Mouse (Mus musculus) stomach, embryonic 16.5 days (tissue): Measurements from ENCODE around the gene Vwa2. TPM values are rescaled to one million over a fixed set of nuclear protein-coding genes. Genes with fewer than 3 reads are reported as not detected.

Source experiments
- ATAC-seq: fragments of 200-750 bp; cut with Nextera tagmentation; 2 replicates; pipeline ENCODE4 v1.8.0; 2017; ENCODE audit warnings: moderate number of reproducible peaks, moderate TSS enrichment; ENCODE audit not compliant: insufficient read depth, low FRiP score
- H3K27ac ChIP-seq: fragments of 300-500 bp; sonication (generic); 2 replicates; pipeline ENCODE4 v1.5.1; 2014; ENCODE audit warnings: low read length
- H3K27me3 ChIP-seq: fragments of 300-500 bp; sonication (generic); 2 replicates; pipeline ENCODE4 v1.6.1; 2014; ENCODE audit warnings: low read length, control low read depth, mixed read lengths; ENCODE audit not compliant: control insufficient read depth, insufficient read depth
- H3K36me3 ChIP-seq: fragments of 300-500 bp; sonication (generic); 2 replicates; pipeline ENCODE4 v1.6.1; 2014; ENCODE audit warnings: low read length; ENCODE audit not compliant: control insufficient read depth, insufficient read depth
- H3K4me1 ChIP-seq: fragments of 300-500 bp; sonication (generic); 2 replicates; pipeline ENCODE4 v1.6.1; 2014; ENCODE audit warnings: low read length, control low read depth, mixed read lengths; ENCODE audit not compliant: control insufficient read depth, insufficient read depth
- H3K4me2 ChIP-seq: fragments of 300-500 bp; sonication (generic); 2 replicates; pipeline ENCODE4 v1.6.1; 2014; ENCODE audit warnings: low read depth, low read length, mixed read lengths
- H3K4me3 ChIP-seq: fragments of 300-500 bp; sonication (generic); replicated peaks from 2 replicates; pipeline ENCODE4 v1.5.1; 2014; ENCODE audit warnings: mild to moderate bottlenecking, low read length
- H3K9ac ChIP-seq: fragments of 300-500 bp; sonication (generic); 2 replicates; pipeline ENCODE4 v1.6.1; 2014; ENCODE audit warnings: low read length
- H3K9me3 ChIP-seq: fragments of 300-500 bp; sonication (generic); replicated peaks from 2 replicates; pipeline ENCODE4 v1.6.1; 2016; ENCODE audit warnings: low read length, control low read depth; ENCODE audit not compliant: control insufficient read depth
- WGBS: fragments of 180-500 bp; shearing (Covaris S2); extraction: QIAGEN DNeasy Blood & Tissue Kit; methylation state at CpG from one replicate; pipeline ENCODE4 v1.1.7; 2014; 5-methylcytosine and 5-hydroxymethylcytosine counted together
- polyA plus RNA-seq: library from polyadenylated mRNA; unstranded; fragments of >200 nt; fragmentation: Nextera tagmentation; extraction: Ambion mirVana; gene quantifications from 2 replicates; pipeline ENCODE4 v1.2.1, GENCODE M21; 2015

Vwa2 gene
- polyA plus RNA-seq, 1 experiment from 2014 or later = 2.9 TPM

DNA sequence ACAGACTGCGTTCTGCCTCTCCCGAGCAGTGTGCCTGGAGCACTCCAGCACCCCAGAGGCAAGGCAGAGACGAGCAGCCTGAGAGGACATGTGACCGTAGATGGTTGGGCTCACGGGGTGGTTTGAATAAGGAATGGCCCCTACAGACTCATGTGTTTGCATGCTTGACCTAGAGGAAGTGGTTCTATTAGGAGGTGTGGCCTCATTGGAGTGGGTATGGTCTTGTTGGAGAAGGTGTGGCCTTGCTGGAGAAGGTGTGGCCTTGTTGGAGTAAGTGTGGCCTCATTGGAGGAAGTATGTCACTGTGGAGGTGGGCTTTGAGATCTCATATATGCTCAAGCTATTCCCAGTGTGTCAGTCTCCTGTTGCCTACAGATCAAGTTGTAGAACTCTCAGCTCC lies 63.9 kb downstream of the Vwa2 start:
- Histone ChIP-seq H3K27me3 (no peaks in the 10 kb centered on the region), H3K36me3 (no peaks in the 10 kb centered on the region), H3K4me3 (no peak overlapping the region), H3K27ac (no peak overlapping the region), H3K9me3 (no peaks in the 10 kb centered on the region), H3K9ac (no peak overlapping the region), H3K4me1 (no peaks in the 10 kb centered on the region), H3K4me2 (no peak overlapping the region)
- 90% methylated on average over 5 of the region's 5 CpGs for WGBS
- ATAC-seq = no peak

GRCm38 (mm10) chr19:56939826-56940225 lies 65.8 kb downstream of the Vwa2 start:
- no peak overlapping the region for H3K27ac ChIP-seq
- H3K4me2 ChIP-seq = no peak overlapping the region
- H3K4me3 ChIP-seq = no peak overlapping the region
- no peak overlapping the region for H3K9ac ChIP-seq
- no peaks in the 10 kb centered on the region for H3K4me1 ChIP-seq
- 70% methylated on average over 9 of the region's 9 CpGs for WGBS
- peak; percentile 54; the same call in 1 of the 2 replicates for ATAC-seq
- H3K27me3 ChIP-seq = no peaks in the 10 kb centered on the region
- no peaks in the 10 kb centered on the region for H3K36me3 ChIP-seq
- H3K9me3 ChIP-seq = no peaks in the 10 kb centered on the region

DNA sequence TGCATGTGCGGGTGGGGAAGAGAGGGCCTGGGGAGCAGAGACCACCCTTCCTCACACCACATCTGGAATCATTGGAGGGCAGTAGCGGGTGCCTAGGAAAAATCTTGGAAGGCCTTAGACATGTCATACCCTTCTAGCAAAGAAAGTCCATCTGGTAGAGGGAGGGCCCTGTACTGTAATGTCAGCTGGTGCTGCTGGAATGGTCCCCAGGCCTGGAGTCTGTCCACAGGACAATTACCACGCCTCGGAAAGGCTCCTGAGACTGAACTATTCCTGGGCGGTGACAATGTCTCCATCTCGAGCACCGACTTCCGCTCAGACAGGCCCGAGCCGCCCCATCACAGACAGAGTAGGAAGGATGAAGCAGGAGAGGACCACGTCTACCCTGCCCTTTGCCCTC lies 66.5 kb downstream of the Vwa2 start:
- no peaks in the 10 kb centered on the region for H3K9me3 ChIP-seq
- no peak overlapping the region for H3K9ac ChIP-seq
- no peaks in the 10 kb centered on the region for H3K4me1 ChIP-seq
- no peak; the same call in 1 of the 2 replicates for ATAC-seq
- H3K27ac ChIP-seq = peak overlapping the region; percentile 45
- no peak overlapping the region for H3K4me2 ChIP-seq
- WGBS = 86% methylated on average over 11 of the region's 11 CpGs
- H3K4me3 ChIP-seq = no peak overlapping the region
- no peaks in the 10 kb centered on the region for H3K36me3 ChIP-seq
- H3K27me3 ChIP-seq = no peaks in the 10 kb centered on the region

DNA sequence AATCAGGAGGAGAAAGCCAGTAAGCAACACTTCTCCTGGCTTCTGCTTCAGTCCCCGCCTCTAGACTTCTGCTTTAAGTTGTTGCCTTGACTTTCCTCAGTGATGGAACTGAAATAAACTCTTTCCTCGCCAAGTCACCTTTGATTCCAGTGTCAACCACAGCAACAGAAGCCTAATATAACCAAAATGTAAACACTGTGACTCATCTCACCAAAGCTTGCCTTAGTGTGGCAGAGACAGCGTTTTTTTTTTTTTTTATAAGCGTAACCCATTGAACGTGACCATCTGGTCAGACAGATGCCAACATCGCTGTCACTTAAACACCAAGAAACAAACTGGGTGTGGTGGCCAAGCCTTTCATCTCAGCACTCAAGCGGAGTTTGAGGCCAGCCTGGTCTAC lies 68.2 kb downstream of the Vwa2 start:
- Histone ChIP-seq H3K9me3 (no peaks in the 10 kb centered on the region), H3K4me2 (no peak overlapping the region), H3K4me1 (no peaks in the 10 kb centered on the region), H3K4me3 (no peak overlapping the region), H3K27ac (no peak overlapping the region), H3K9ac (no peak overlapping the region), H3K27me3 (no peaks in the 10 kb centered on the region), H3K36me3 (no peaks in the 10 kb centered on the region)
- WGBS = 83% methylated on average over 7 of the region's 7 CpGs
- no peak for ATAC-seq

DNA sequence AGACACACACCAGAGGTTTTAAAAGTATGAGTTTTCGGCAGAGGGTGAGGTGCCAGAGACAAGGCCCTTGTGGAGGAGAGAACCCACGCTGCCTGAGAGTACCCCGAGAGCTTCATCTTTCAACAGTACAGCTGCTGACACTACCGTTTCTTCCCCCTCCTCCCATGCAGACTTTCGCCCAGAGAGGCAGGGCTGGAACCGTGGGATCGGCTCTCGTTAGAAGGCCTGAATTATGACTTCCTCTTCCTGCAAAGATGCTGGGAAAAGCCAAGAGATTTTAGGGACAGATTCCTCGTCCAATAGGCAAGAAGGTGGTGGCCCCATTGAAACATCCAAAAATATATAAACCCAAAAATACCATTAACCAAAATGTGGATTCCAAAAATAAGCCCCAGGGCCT lies 70.2 kb downstream of the Vwa2 start:
- ATAC-seq = no peak
- no peaks in the 10 kb centered on the region for H3K36me3 ChIP-seq
- WGBS = 44% methylated on average over 9 of the region's 9 CpGs
- H3K9me3 ChIP-seq = no peaks in the 10 kb centered on the region
- H3K27ac ChIP-seq = no peak overlapping the region; the same call in 1 of the 2 replicates
- H3K9ac ChIP-seq = no peak overlapping the region
- no peak overlapping the region for H3K4me3 ChIP-seq
- H3K4me2 ChIP-seq = no peak overlapping the region
- no peaks in the 10 kb centered on the region for H3K4me1 ChIP-seq
- no peaks in the 10 kb centered on the region for H3K27me3 ChIP-seq

DNA sequence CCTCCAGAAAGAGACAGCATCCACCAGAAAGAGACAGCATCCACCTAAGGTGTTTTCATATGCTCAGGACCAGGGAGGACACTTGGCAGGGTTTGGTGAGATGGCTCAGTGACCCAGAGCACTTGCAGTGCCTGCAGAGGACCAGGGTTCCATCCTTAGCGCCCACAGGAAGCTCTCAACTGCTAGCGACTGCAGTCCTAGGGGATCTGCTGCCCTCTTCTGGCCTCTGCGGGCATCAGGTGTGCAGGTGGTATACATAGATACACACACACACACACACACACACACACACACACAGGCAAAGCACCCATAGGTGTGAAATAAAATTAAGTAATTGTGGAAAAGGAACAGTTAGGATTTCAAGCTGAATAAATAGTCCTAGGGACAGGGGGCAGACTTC lies 70.8 kb downstream of the Vwa2 start:
- Histone ChIP-seq H3K9me3 (no peaks in the 10 kb centered on the region), H3K4me1 (no peaks in the 10 kb centered on the region), H3K36me3 (no peaks in the 10 kb centered on the region), H3K4me3 (no peak overlapping the region), H3K9ac (no peak overlapping the region), H3K27ac (peak overlapping the region; percentile 11; the same call in 1 of the 2 replicates), H3K4me2 (no peak overlapping the region), H3K27me3 (no peaks in the 10 kb centered on the region)
- no peak for ATAC-seq
- 87% methylated on average over 3 of the region's 3 CpGs for WGBS

DNA sequence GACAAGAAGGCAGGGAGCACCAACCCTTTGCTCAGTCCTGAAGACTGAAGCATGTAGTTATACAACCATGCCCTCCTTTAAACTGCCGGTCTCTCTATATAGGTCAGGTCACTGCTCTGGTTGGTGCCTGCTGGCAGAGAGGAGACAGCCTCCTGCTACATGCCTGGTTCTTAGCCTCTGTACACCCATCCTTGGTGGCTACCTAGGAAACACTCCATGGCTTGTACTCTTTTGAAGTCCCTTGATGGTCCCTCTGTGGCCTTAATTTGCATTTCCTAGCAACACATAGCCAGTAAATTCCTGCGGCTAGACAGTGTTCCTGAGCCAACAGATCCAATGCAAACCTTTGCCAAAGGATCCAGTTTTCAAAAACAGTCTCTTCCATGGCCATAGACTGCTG lies 71.6 kb downstream of the Vwa2 start:
- Histone ChIP-seq H3K27me3 (no peaks in the 10 kb centered on the region), H3K4me2 (no peak overlapping the region), H3K9ac (no peak overlapping the region), H3K36me3 (no peaks in the 10 kb centered on the region), H3K27ac (no peak overlapping the region), H3K4me3 (no peak overlapping the region), H3K9me3 (no peaks in the 10 kb centered on the region), H3K4me1 (no peaks in the 10 kb centered on the region)
- WGBS = 85% methylated on average over 2 of the region's 2 CpGs
- ATAC-seq = no peak

GRCm38 (mm10) chr19:56946277-56946676 lies 72.2 kb downstream of the Vwa2 start:
- ATAC-seq = no peak
- H3K4me2 ChIP-seq = no peak overlapping the region
- H3K36me3 ChIP-seq = no peaks in the 10 kb centered on the region
- no peaks in the 10 kb centered on the region for H3K9me3 ChIP-seq
- no peak overlapping the region for H3K4me3 ChIP-seq
- no peaks in the 10 kb centered on the region for H3K4me1 ChIP-seq
- 88% methylated on average over 7 of the region's 7 CpGs for WGBS
- no peak overlapping the region for H3K9ac ChIP-seq
- H3K27me3 ChIP-seq = no peaks in the 10 kb centered on the region
- no peak overlapping the region for H3K27ac ChIP-seq

GRCm38 (mm10) chr19:56946727-56947126 lies 72.7 kb downstream of the Vwa2 start:
- Histone ChIP-seq H3K4me1 (no peaks in the 10 kb centered on the region), H3K4me3 (no peak overlapping the region), H3K27ac (no peak overlapping the region), H3K36me3 (no peaks in the 10 kb centered on the region), H3K9me3 (no peaks in the 10 kb centered on the region), H3K4me2 (no peak overlapping the region), H3K27me3 (no peaks in the 10 kb centered on the region), H3K9ac (no peak overlapping the region)
- ATAC-seq = no peak
- 74% methylated on average over 3 of the region's 3 CpGs for WGBS
